Mouse (Mus musculus) megakaryocyte, embryonic 14.5 days (primary cell): ENCODE data around the gene Atg16l1.

ENCODE experiments used
- FLI1 ChIP-seq: IDR thresholded peaks from 2 replicates; pipeline ENCODE4 v1.6.1; 2012; ENCODE audit warnings: low read length, inconsistent platforms, mixed read lengths
- GATA1 ChIP-seq: IDR thresholded peaks from 3 replicates; pipeline ENCODE4 v1.6.1; 2012; ENCODE audit warnings: mixed read lengths, low read length, inconsistent platforms, borderline replicate concordance

DNA sequence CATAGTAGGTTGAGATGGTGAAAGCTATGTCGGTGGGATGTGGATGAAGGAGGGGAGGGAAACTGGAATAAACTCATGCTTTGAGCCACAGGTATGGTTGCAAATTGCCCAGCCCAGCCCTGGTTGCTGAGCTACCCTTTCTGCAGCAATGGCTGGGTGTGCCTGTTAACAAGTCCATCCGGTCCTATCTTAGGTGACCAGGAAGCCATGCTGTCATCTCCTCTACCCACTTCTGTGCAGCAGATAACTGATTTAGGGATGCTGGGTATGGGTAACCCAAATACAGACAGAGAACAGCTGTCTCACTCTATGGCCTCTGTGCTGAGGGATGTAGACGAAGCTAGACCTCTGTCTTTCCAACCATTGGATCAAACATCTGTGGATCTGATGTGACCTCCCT lies 49.3 kb upstream of the Atg16l1 start:
- TF ChIP-seq FLI1 (no peak), GATA1 (no peak)
